Mouse (Mus musculus) E14TG2a.4 (cell line): ENCODE measurements at regions not wholly inside any gene's neighbourhood (a gene's known extent, or its start where the extent isn't known, plus 50 kb on each side); places are given as distances from the start of the nearest gene placed in this dataset.
"Not testable (repeated sequence)": the region's sequence is repeated elsewhere in the genome, so short reads cannot be mapped to it uniquely, and the experiment has no call there.

Source experiments
- CTCF ChIP-seq: conservative IDR thresholded peaks from 2 replicates; pipeline ENCODE4 v1.5.1; 2014; ENCODE audit warnings: low read length
- NANOG ChIP-seq: IDR thresholded peaks from 2 replicates; pipeline ENCODE4 v1.6.1; 2014; ENCODE audit warnings: borderline replicate concordance, low read length, mixed read lengths
- POU5F1 ChIP-seq: IDR thresholded peaks from 2 replicates; pipeline ENCODE4 v1.6.1; 2014; ENCODE audit warnings: low read length, borderline replicate concordance

DNA sequence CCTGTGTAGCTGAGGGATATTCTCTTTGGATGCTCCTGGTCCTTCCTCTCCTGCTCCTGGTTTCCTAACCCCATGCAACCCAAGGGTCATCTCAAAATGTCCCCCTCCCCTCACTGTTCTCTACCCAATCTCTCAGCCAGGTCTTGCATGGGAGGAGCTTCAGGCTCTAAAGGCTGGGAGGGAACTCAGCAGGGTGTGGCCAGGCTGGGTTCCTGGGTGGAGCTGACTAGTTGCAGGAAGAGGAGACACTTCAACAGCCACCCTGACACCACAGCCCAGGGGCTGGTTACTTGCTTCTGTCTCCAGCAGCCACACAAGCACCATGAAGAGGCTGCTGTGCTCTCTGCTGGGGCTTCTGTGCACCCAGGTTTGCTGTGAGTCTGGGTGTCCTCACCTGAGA lies 757.9 kb upstream of the Olfr1507 start:
- not testable (repeated sequence) for TF ChIP-seq CTCF, NANOG, POU5F1
